Mouse (Mus musculus): Measurements from ENCODE around the gene Tmem136.

GRCm38 (mm10) chr9:43149498-43149897 lies 33.1 kb upstream of the Tmem136 start:
- no peak for TF ChIP-seq EP300 (IDR thresholded peaks at IDR 0.05; ENCODE audit: low read depth)
- no peak for TF ChIP-seq CTCF (IDR thresholded peaks at IDR 0.05; ENCODE audit: low read depth)

Data from liver, postnatal 0 days (tissue).